Mouse (Mus musculus): Measurements from ENCODE around the gene Susd6. TPM values are rescaled to one million over a fixed set of nuclear protein-coding genes. Genes with fewer than 3 reads are reported as not detected.
A peak's percentile ranks its signal among the peaks of the same experiment; 100 is the strongest.

The Susd6 gene
- polyA plus RNA-seq (2015; fragmentation: Nextera tagmentation; extraction: Ambion mirVana): 18.5 and 18.6 TPM in 2 replicates

- ATAC-seq (ENCODE audit: insufficient number of reproducible peaks, low FRiP score, low TSS enrichment, low read depth): peak; percentile 99
- Histone ChIP-seq H3K4me1 (peaks cover 15% of the 10 kb centered on the region), H3K4me2 (replicated peaks) (peak within 1 kb of the TSS; percentile 69), H3K27me3 (no peaks in the 10 kb centered on the region), H3K27ac (replicated peaks) (peak within 1 kb of the TSS; percentile 98), H3K4me3 (replicated peaks) (peak within 1 kb of the TSS; percentile 97), H3K9ac (peak within 1 kb of the TSS; percentile 88), H3K36me3 (no peaks in the 10 kb centered on the region), H3K9me3 (replicated peaks) (no peaks in the 10 kb centered on the region)
- WGBS: 2% methylated on average over 56 of the region's 56 CpGs
Measured at GRCm38 (mm10) chr12:80789849-80790694, at the start of gene Susd6. Gene Susd6, plus strand, starts transcription at chr12:80790510.

GRCm38 (mm10) chr12:80744614-80745013 is 45.7 kb upstream of the Susd6 start:
- no peak for ATAC-seq (ENCODE audit: insufficient number of reproducible peaks, low FRiP score, low TSS enrichment, low read depth)
- no peak overlapping the region for H3K27ac ChIP-seq (replicated peaks)
- H3K9ac ChIP-seq: no peak overlapping the region
- WGBS: 80% methylated on average over 1 of the region's 1 CpGs
- H3K4me1 ChIP-seq: 0 out of 2 replicates have a peak, but pooled peaks cover 9% of the 10 kb centered on the region
- peaks cover 4% of the 10 kb centered on the region; the same call in 1 of the 2 replicates for H3K27me3 ChIP-seq
- H3K9me3 ChIP-seq (replicated peaks): no peaks in the 10 kb centered on the region
- no peak overlapping the region for H3K4me2 ChIP-seq (replicated peaks)
- no peaks in the 10 kb centered on the region for H3K36me3 ChIP-seq
- no peak overlapping the region for H3K4me3 ChIP-seq (replicated peaks)

- Histone ChIP-seq H3K4me2 (replicated peaks) (no peak overlapping the region), H3K9me3 (replicated peaks) (no peaks in the 10 kb centered on the region), H3K9ac (no peak overlapping the region), H3K4me1 (0 out of 2 replicates have a peak, but pooled peaks cover 9% of the 10 kb centered on the region), H3K4me3 (replicated peaks) (no peak overlapping the region), H3K27me3 (peaks cover 4% of the 10 kb centered on the region; the same call in 1 of the 2 replicates), H3K36me3 (no peaks in the 10 kb centered on the region), H3K27ac (replicated peaks) (peak overlapping the region; percentile 48; the same call in 1 of the 2 replicates)
- ATAC-seq (ENCODE audit: insufficient number of reproducible peaks, low FRiP score, low TSS enrichment, low read depth): peak; percentile 60; the same call in 1 of the 2 replicates
- 51% methylated on average over 8 of the region's 8 CpGs for WGBS
Measured at GRCm38 (mm10) chr12:80746031-80746813, 44.1 kb upstream of the Susd6 start.

- H3K9me3 ChIP-seq (replicated peaks): no peaks in the 10 kb centered on the region
- no peak overlapping the region for H3K4me3 ChIP-seq (replicated peaks)
- no peak for ATAC-seq (ENCODE audit: insufficient number of reproducible peaks, low FRiP score, low TSS enrichment, low read depth)
- no peaks in the 10 kb centered on the region for H3K4me1 ChIP-seq
- 86% methylated on average over 6 of the region's 6 CpGs for WGBS
- H3K9ac ChIP-seq: no peak overlapping the region
- H3K27me3 ChIP-seq: peaks cover 12% of the 10 kb centered on the region
- H3K36me3 ChIP-seq: no peaks in the 10 kb centered on the region
- H3K4me2 ChIP-seq (replicated peaks): no peak overlapping the region
- no peak overlapping the region for H3K27ac ChIP-seq (replicated peaks)
Measured at GRCm38 (mm10) chr12:80751556-80751955, 38.8 kb upstream of the Susd6 start.

GRCm38 (mm10) chr12:80757751-80758558 is 32.4 kb upstream of the Susd6 start:
- H3K9me3 ChIP-seq (replicated peaks): no peaks in the 10 kb centered on the region
- H3K9ac ChIP-seq: peak overlapping the region; percentile 18; the same call in 1 of the 2 replicates
- peaks cover 35% of the 10 kb centered on the region for H3K4me1 ChIP-seq
- H3K27me3 ChIP-seq: peaks cover 55% of the 10 kb centered on the region
- peak overlapping the region; percentile 65 for H3K4me3 ChIP-seq (replicated peaks)
- WGBS: 2% methylated on average over 118 of the region's 122 CpGs
- 0 out of 2 replicates have a peak overlapping the region, but pooled peaks have one; percentile 11 for H3K27ac ChIP-seq (replicated peaks)
- peak overlapping the region; percentile 99 for H3K4me2 ChIP-seq (replicated peaks)
- no peaks in the 10 kb centered on the region for H3K36me3 ChIP-seq
- ATAC-seq (ENCODE audit: insufficient number of reproducible peaks, low FRiP score, low TSS enrichment, low read depth): peak; percentile 81

GRCm38 (mm10) chr12:80758559-80759386 is 31.5 kb upstream of the Susd6 start:
- H3K4me1 ChIP-seq: peaks cover 35% of the 10 kb centered on the region
- H3K4me3 ChIP-seq (replicated peaks): peak overlapping the region; percentile 65
- H3K4me2 ChIP-seq (replicated peaks): peak overlapping the region; percentile 99
- H3K36me3 ChIP-seq: no peaks in the 10 kb centered on the region
- no peak overlapping the region for H3K27ac ChIP-seq (replicated peaks)
- WGBS: 6% methylated on average over 92 of the region's 92 CpGs
- H3K27me3 ChIP-seq: peaks cover 55% of the 10 kb centered on the region
- peak overlapping the region; percentile 18; the same call in 1 of the 2 replicates for H3K9ac ChIP-seq
- 0 out of 2 replicates have a peak, but pooled peaks have one; percentile 9 for ATAC-seq (ENCODE audit: insufficient number of reproducible peaks, low FRiP score, low TSS enrichment, low read depth)
- no peaks in the 10 kb centered on the region for H3K9me3 ChIP-seq (replicated peaks)

- H3K27me3 ChIP-seq: peaks cover 55% of the 10 kb centered on the region
- no peak overlapping the region for H3K9ac ChIP-seq
- H3K4me3 ChIP-seq (replicated peaks): peak overlapping the region; percentile 65
Measured at GRCm38 (mm10) chr12:80759387-80759712, 31.0 kb upstream of the Susd6 start.

GRCm38 (mm10) chr12:80759713-80760395 is 30.5 kb upstream of the Susd6 start:
- no peak for ATAC-seq (ENCODE audit: insufficient number of reproducible peaks, low FRiP score, low TSS enrichment, low read depth)
- WGBS: 3% methylated on average over 22 of the region's 22 CpGs
- H3K9me3 ChIP-seq (replicated peaks): no peaks in the 10 kb centered on the region
- peak overlapping the region; percentile 65 for H3K4me3 ChIP-seq (replicated peaks)
- no peak overlapping the region for H3K27ac ChIP-seq (replicated peaks)
- H3K4me1 ChIP-seq: peaks cover 35% of the 10 kb centered on the region
- H3K9ac ChIP-seq: no peak overlapping the region
- H3K36me3 ChIP-seq: no peaks in the 10 kb centered on the region
- H3K4me2 ChIP-seq (replicated peaks): peak overlapping the region; percentile 99
- peaks cover 55% of the 10 kb centered on the region for H3K27me3 ChIP-seq

More at GRCm38 (mm10) chr12:80759387-80759712, 31.0 kb upstream of the Susd6 start:
- Histone ChIP-seq H3K27ac (replicated peaks) (no peak overlapping the region), H3K36me3 (no peaks in the 10 kb centered on the region), H3K4me2 (replicated peaks) (peak overlapping the region; percentile 99), H3K4me1 (peaks cover 35% of the 10 kb centered on the region), H3K9me3 (replicated peaks) (no peaks in the 10 kb centered on the region)
- no peak for ATAC-seq (ENCODE audit: insufficient number of reproducible peaks, low FRiP score, low TSS enrichment, low read depth)
- WGBS: 9% methylated on average over 13 of the region's 13 CpGs

GRCm38 (mm10) chr12:80760396-80760801 is 29.9 kb upstream of the Susd6 start, which contains the start of gene Ccdc177:
Gene Ccdc177, minus strand, starts transcription at chr12:80760687.
- no peak within 1 kb of the TSS for H3K27ac ChIP-seq (replicated peaks)
- peaks cover 35% of the 10 kb centered on the region for H3K4me1 ChIP-seq
- H3K36me3 ChIP-seq: no peaks in the 10 kb centered on the region
- no peak for ATAC-seq (ENCODE audit: insufficient number of reproducible peaks, low FRiP score, low TSS enrichment, low read depth)
- peaks cover 55% of the 10 kb centered on the region for H3K27me3 ChIP-seq
- no peak within 1 kb of the TSS for H3K9ac ChIP-seq
- under 1% methylated on average over 24 of the region's 24 CpGs for WGBS
- no peaks in the 10 kb centered on the region for H3K9me3 ChIP-seq (replicated peaks)
- H3K4me3 ChIP-seq (replicated peaks): peak within 1 kb of the TSS; percentile 65
- peak within 1 kb of the TSS; percentile 99 for H3K4me2 ChIP-seq (replicated peaks)
